Mouse (Mus musculus) megakaryocyte, embryonic 14.5 days (primary cell): Measurements from ENCODE around the gene Dach2.

Experiments
- FLI1 ChIP-seq: IDR thresholded peaks from 2 replicates; pipeline ENCODE4 v1.6.1; 2012; ENCODE audit warnings: low read length, inconsistent platforms, mixed read lengths
- GATA1 ChIP-seq: IDR thresholded peaks from 3 replicates; pipeline ENCODE4 v1.6.1; 2012; ENCODE audit warnings: mixed read lengths, low read length, inconsistent platforms, borderline replicate concordance

GRCm38 (mm10) chrX:113545106-113545505 lies 247.8 kb downstream of the Dach2 start:
- TF ChIP-seq GATA1 (no peak), FLI1 (no peak)
